Mouse (Mus musculus): ENCODE measurements around the gene Mtus2. TPM values are rescaled to one million over a fixed set of nuclear protein-coding genes. Genes with fewer than 3 reads are reported as not detected.
"Not testable (repeated sequence)": the region's sequence is repeated elsewhere in the genome, so short reads cannot be mapped to it uniquely, and the experiment has no call there.

The Mtus2 gene
- polyA plus RNA-seq, 1 experiment from 2014 or later, result 131 TPM

DNA sequence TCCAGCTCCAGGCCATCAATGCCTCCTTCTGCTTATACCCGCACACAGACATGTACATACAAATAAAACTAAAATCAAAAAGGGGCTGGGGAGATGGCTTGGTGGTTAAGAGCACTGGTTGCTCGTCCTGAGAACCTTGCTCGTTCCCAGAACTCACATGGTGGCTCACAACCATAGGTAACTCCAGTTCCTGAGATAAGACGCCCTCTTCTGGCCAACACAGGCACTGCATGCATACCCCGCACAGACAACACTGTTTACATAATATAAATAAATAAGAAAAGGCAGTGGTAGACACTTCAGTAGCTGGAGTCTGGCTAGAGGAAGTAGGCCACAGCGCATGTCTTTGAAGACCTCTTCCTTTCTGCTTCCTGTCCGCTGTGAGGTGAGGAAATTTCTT is 335.7 kb downstream of the Mtus2 start:
- peaks cover 62% of the 10 kb centered on the region for H3K36me3 ChIP-seq (ENCODE audit: control insufficient read depth, insufficient read depth)
- WGBS, result 81% methylated on average over 7 of the region's 7 CpGs

GRCm38 (mm10) chr5:148293346-148293745 is 336.2 kb downstream of the Mtus2 start:
- Histone ChIP-seq H3K36me3 (ENCODE audit: control insufficient read depth, insufficient read depth) (peaks cover 66% of the 10 kb centered on the region), H3K27me3 (ENCODE audit: control insufficient read depth, insufficient read depth, low read length) (no peaks in the 10 kb centered on the region), H3K4me3 (ENCODE audit: low read length) (no peak overlapping the region), H3K4me2 (ENCODE audit: low read depth, low read length) (no peak overlapping the region), H3K9ac (ENCODE audit: low read length) (no peak overlapping the region), H3K9me3 (replicated peaks; ENCODE audit: control insufficient read depth, low read length) (0 out of 2 replicates have a peak, but pooled peaks cover 2% of the 10 kb centered on the region), H3K4me1 (ENCODE audit: control insufficient read depth, insufficient read depth, low read length) (no peaks in the 10 kb centered on the region), H3K27ac (ENCODE audit: low read length) (no peak overlapping the region)
- no peak for ATAC-seq (replicated peaks; ENCODE audit: extremely low read depth, insufficient read depth, low FRiP score)
- 80% methylated on average over 7 of the region's 7 CpGs for WGBS

More for the DNA sequence above, 335.7 kb downstream of the Mtus2 start:
- H3K9ac ChIP-seq (ENCODE audit: low read length), result no peak overlapping the region
- ATAC-seq (replicated peaks; ENCODE audit: extremely low read depth, insufficient read depth, low FRiP score), result no peak
- H3K4me3 ChIP-seq (ENCODE audit: low read length), result no peak overlapping the region
- no peaks in the 10 kb centered on the region for H3K4me1 ChIP-seq (ENCODE audit: control insufficient read depth, insufficient read depth, low read length)
- no peak overlapping the region for H3K27ac ChIP-seq (ENCODE audit: low read length)
- 0 out of 2 replicates have a peak, but pooled peaks cover 2% of the 10 kb centered on the region for H3K9me3 ChIP-seq (replicated peaks; ENCODE audit: control insufficient read depth, low read length)
- H3K4me2 ChIP-seq (ENCODE audit: low read depth, low read length), result no peak overlapping the region
- H3K27me3 ChIP-seq (ENCODE audit: control insufficient read depth, insufficient read depth, low read length), result no peaks in the 10 kb centered on the region

GRCm38 (mm10) chr5:148302968-148303367 is 345.8 kb downstream of the Mtus2 start:
- Histone ChIP-seq H3K4me2 (ENCODE audit: low read depth, low read length) (no peak overlapping the region), H3K27ac (ENCODE audit: low read length) (no peak overlapping the region), H3K36me3 (ENCODE audit: control insufficient read depth, insufficient read depth) (peaks cover 51% of the 10 kb centered on the region), H3K4me3 (ENCODE audit: low read length) (no peak overlapping the region), H3K4me1 (ENCODE audit: control insufficient read depth, insufficient read depth, low read length) (no peaks in the 10 kb centered on the region), H3K9me3 (replicated peaks; ENCODE audit: control insufficient read depth, low read length) (peaks cover 4% of the 10 kb centered on the region), H3K27me3 (ENCODE audit: control insufficient read depth, insufficient read depth, low read length) (no peaks in the 10 kb centered on the region), H3K9ac (ENCODE audit: low read length) (no peak overlapping the region)
- WGBS, result 84% methylated on average over 11 of the region's 11 CpGs
- no peak for ATAC-seq (replicated peaks; ENCODE audit: extremely low read depth, insufficient read depth, low FRiP score)

DNA sequence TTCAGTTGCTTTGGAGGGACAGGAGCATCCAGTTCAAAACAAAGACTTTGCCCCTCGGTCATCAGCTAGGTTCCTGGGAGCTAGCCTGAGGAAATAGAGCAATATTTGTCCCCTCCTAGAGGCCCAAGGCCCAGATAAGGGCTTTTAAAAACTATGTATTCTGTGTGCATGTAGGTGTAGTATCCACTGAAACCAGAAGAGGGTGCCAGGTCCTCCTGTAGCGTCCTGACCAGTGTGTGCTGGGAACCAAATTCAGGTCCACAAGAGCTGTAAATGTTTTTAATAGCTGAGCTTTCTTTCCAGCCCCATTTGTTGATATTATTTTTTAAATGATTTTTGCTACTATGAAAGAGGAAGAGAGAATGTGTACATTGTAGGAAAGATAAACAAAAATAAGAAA is 347.0 kb downstream of the Mtus2 start:
- 90% methylated on average over 2 of the region's 2 CpGs for WGBS
- no peaks in the 10 kb centered on the region for H3K4me1 ChIP-seq (ENCODE audit: control insufficient read depth, insufficient read depth, low read length)
- H3K4me2 ChIP-seq (ENCODE audit: low read depth, low read length), result no peak overlapping the region
- H3K4me3 ChIP-seq (ENCODE audit: low read length), result no peak overlapping the region
- no peak overlapping the region for H3K27ac ChIP-seq (ENCODE audit: low read length)
- no peak for ATAC-seq (replicated peaks; ENCODE audit: extremely low read depth, insufficient read depth, low FRiP score)
- peaks cover 44% of the 10 kb centered on the region for H3K36me3 ChIP-seq (ENCODE audit: control insufficient read depth, insufficient read depth)
- H3K9me3 ChIP-seq (replicated peaks; ENCODE audit: control insufficient read depth, low read length), result peaks cover 4% of the 10 kb centered on the region
- H3K9ac ChIP-seq (ENCODE audit: low read length), result no peak overlapping the region
- H3K27me3 ChIP-seq (ENCODE audit: control insufficient read depth, insufficient read depth, low read length), result no peaks in the 10 kb centered on the region

DNA sequence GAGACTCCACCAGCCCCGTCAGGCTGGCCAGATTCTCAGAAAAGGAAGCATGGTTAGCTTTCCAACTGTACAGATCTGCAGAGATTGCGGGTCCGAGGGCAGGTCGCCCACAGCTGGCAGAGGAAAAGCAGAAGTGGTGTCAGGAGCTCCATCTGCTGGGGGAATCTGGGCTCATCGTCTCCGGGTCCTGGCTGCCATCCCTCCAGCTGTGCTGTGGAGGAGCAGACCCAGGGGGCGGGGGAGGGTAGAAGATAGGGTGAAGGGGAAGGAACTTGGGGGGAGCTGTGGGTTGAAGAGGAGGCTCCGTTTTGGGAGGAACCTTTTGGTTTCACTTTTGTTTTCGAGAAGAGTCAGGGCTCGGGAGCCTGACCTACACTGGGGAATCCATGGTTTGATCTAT is 353.7 kb downstream of the Mtus2 start:
- H3K36me3 ChIP-seq (ENCODE audit: control insufficient read depth, insufficient read depth), result peaks cover 25% of the 10 kb centered on the region

DNA sequence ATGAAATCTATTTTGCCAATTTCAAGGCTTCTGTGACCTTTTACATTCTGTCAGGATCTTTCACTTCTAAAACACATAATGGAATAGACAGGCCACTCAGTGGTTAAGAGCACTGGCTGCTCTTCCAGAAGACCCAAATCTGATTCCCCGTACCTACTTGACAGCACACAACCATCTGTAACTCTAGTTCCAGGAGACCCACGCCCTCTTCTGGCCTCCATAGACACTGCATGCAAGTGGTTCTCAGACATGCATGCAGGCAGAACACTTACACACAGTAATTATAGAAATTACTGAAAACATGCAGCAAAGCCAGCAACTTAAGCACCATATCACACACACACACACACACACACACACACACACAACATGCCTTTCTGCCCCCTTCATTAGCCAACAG is 355.3 kb downstream of the Mtus2 start:
- Histone ChIP-seq H3K4me2 (ENCODE audit: low read depth, low read length) (no peak overlapping the region), H3K4me1 (ENCODE audit: control insufficient read depth, insufficient read depth, low read length) (no peaks in the 10 kb centered on the region), H3K9me3 (replicated peaks; ENCODE audit: control insufficient read depth, low read length) (no peaks in the 10 kb centered on the region), H3K36me3 (ENCODE audit: control insufficient read depth, insufficient read depth) (peaks cover 19% of the 10 kb centered on the region), H3K9ac (ENCODE audit: low read length) (no peak overlapping the region), H3K27ac (ENCODE audit: low read length) (no peak overlapping the region), H3K27me3 (ENCODE audit: control insufficient read depth, insufficient read depth, low read length) (no peaks in the 10 kb centered on the region), H3K4me3 (ENCODE audit: low read length) (no peak overlapping the region)
- ATAC-seq (replicated peaks; ENCODE audit: extremely low read depth, insufficient read depth, low FRiP score), result no peak
- 57% methylated on average over 2 of the region's 2 CpGs for WGBS

More for the DNA sequence above, 353.7 kb downstream of the Mtus2 start:
- WGBS, result 49% methylated on average over 10 of the region's 10 CpGs
- no peak overlapping the region for H3K9ac ChIP-seq (ENCODE audit: low read length)
- H3K9me3 ChIP-seq (replicated peaks; ENCODE audit: control insufficient read depth, low read length), result no peaks in the 10 kb centered on the region
- H3K27me3 ChIP-seq (ENCODE audit: control insufficient read depth, insufficient read depth, low read length), result no peaks in the 10 kb centered on the region
- 0 out of 2 replicates have a peak overlapping the region, but pooled peaks have one; percentile 6 for H3K4me3 ChIP-seq (ENCODE audit: low read length)
- H3K27ac ChIP-seq (ENCODE audit: low read length), result no peak overlapping the region
- H3K4me1 ChIP-seq (ENCODE audit: control insufficient read depth, insufficient read depth, low read length), result no peaks in the 10 kb centered on the region
- peak; percentile 66 for ATAC-seq (replicated peaks; ENCODE audit: extremely low read depth, insufficient read depth, low FRiP score)
- H3K4me2 ChIP-seq (ENCODE audit: low read depth, low read length), result peak overlapping the region; percentile 6; the same call in 1 of the 2 replicates

DNA sequence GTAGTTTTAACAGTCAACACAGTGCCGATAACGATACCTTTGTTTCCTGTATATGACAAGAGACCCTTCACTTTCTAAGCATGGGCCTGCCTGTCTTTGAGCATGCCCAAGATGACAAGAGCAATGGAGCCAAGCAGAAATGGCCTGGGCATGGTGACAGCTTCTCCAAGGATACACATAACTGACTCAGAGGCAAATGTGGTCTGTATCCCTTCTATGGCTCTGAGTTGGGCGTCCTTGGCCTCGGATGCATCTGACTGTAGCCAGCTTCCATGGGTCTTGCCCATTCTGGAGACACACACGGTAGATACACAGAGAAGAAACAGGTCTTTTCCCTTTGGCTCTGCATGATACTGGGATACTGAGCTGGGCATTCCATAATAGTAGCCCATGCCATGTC is 357.8 kb downstream of the Mtus2 start:
- peaks cover 19% of the 10 kb centered on the region for H3K36me3 ChIP-seq (ENCODE audit: control insufficient read depth, insufficient read depth)
- H3K4me1 ChIP-seq (ENCODE audit: control insufficient read depth, insufficient read depth, low read length), result no peaks in the 10 kb centered on the region
- no peak for ATAC-seq (replicated peaks; ENCODE audit: extremely low read depth, insufficient read depth, low FRiP score)
- no peak overlapping the region for H3K4me3 ChIP-seq (ENCODE audit: low read length)
- H3K27ac ChIP-seq (ENCODE audit: low read length), result no peak overlapping the region
- no peaks in the 10 kb centered on the region for H3K27me3 ChIP-seq (ENCODE audit: control insufficient read depth, insufficient read depth, low read length)
- H3K9me3 ChIP-seq (replicated peaks; ENCODE audit: control insufficient read depth, low read length), result no peaks in the 10 kb centered on the region
- H3K9ac ChIP-seq (ENCODE audit: low read length), result no peak overlapping the region
- H3K4me2 ChIP-seq (ENCODE audit: low read depth, low read length), result no peak overlapping the region
- 96% methylated on average over 5 of the region's 5 CpGs for WGBS

GRCm38 (mm10) chr5:148325317-148325885 is 368.3 kb downstream of the Mtus2 start:
- Histone ChIP-seq H3K36me3 (ENCODE audit: control insufficient read depth, insufficient read depth) (no peaks in the 10 kb centered on the region), H3K4me1 (ENCODE audit: control insufficient read depth, insufficient read depth, low read length) (no peaks in the 10 kb centered on the region), H3K9ac (ENCODE audit: low read length) (no peak overlapping the region), H3K4me3 (ENCODE audit: low read length) (no peak overlapping the region), H3K9me3 (replicated peaks; ENCODE audit: control insufficient read depth, low read length) (no peaks in the 10 kb centered on the region), H3K27me3 (ENCODE audit: control insufficient read depth, insufficient read depth, low read length) (no peaks in the 10 kb centered on the region), H3K4me2 (ENCODE audit: low read depth, low read length) (no peak overlapping the region), H3K27ac (ENCODE audit: low read length) (no peak overlapping the region)
- peak; percentile 41; the same call in 1 of the 2 replicates for ATAC-seq (replicated peaks; ENCODE audit: extremely low read depth, insufficient read depth, low FRiP score)
- WGBS, result 44% methylated on average over 4 of the region's 4 CpGs

DNA sequence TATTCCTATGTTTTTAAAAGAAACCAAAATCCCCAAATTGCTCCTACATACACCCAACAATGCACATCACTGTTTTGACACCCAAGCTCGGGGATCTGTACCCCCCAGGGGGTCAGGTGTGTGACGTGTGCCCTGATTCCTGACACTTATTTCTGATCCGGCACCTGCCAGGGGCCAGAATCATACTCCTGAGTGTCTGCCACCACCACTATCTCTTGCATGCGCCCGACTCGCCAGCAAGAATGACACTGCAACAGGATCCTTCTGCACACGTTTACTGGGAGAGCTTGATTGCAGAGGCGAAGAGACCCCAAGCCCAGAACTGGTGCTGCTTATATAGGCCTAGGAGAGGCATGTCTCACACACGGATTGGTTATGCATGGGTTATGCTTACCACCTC is 369.2 kb downstream of the Mtus2 start:
- not testable (repeated sequence) for H3K4me3 ChIP-seq (ENCODE audit: low read length); H3K27ac ChIP-seq (ENCODE audit: low read length); H3K27me3 ChIP-seq (ENCODE audit: control insufficient read depth, insufficient read depth, low read length); H3K36me3 ChIP-seq (ENCODE audit: control insufficient read depth, insufficient read depth); H3K9ac ChIP-seq (ENCODE audit: low read length); H3K9me3 ChIP-seq (replicated peaks; ENCODE audit: control insufficient read depth, low read length); ATAC-seq (replicated peaks; ENCODE audit: extremely low read depth, insufficient read depth, low FRiP score); H3K4me2 ChIP-seq (ENCODE audit: low read depth, low read length); H3K4me1 ChIP-seq (ENCODE audit: control insufficient read depth, insufficient read depth, low read length)
- WGBS, result 86% methylated on average over 9 of the region's 9 CpGs

All from heart, embryonic 16.5 days (tissue).